Mouse (Mus musculus) MEL (cell line): Measurements from ENCODE around the gene Colq.

Source experiments
- BHLHE40 ChIP-seq: IDR thresholded peaks from 2 replicates; pipeline ENCODE4 v1.6.1; 2012; ENCODE audit warnings: low read depth, mild to moderate bottlenecking, inconsistent platforms, low read length, improper control_type of control experiment, borderline replicate concordance
- CHD1 ChIP-seq: IDR thresholded peaks from 2 replicates; pipeline ENCODE4 v1.6.1; 2012; ENCODE audit warnings: low read depth, mild to moderate bottlenecking, inconsistent platforms, low read length, improper control_type of control experiment
- E2F4 ChIP-seq: IDR thresholded peaks from 2 replicates; pipeline ENCODE4 v1.6.1; 2011; ENCODE audit warnings: low read depth, low read length, improper control_type of control experiment, borderline replicate concordance
- POLR2A ChIP-seq, 2 experiments: IDR thresholded peaks; 2 replicates each; pipeline ENCODE4 v1.6.1; 2011 to 2012; ENCODE audit warnings: low read length in 2 of 2, mild to moderate bottlenecking in 2 of 2, control low read depth in 1 of 2, improper control_type of control experiment in 1 of 2, low read depth in 1 of 2, moderate library complexity in 1 of 2; ENCODE audit not compliant: control insufficient read depth in 1 of 2, insufficient read depth in 1 of 2, poor library complexity in 1 of 2
- TBP ChIP-seq: IDR thresholded peaks from 2 replicates; pipeline ENCODE4 v1.8.0; 2011; ENCODE audit warnings: low read depth, low read length, improper control_type of control experiment
- ZMIZ1 ChIP-seq: IDR thresholded peaks from 2 replicates; pipeline ENCODE4 v1.6.1; 2012; ENCODE audit warnings: low read depth, mild to moderate bottlenecking, inconsistent platforms, low read length, improper control_type of control experiment, moderate library complexity

DNA sequence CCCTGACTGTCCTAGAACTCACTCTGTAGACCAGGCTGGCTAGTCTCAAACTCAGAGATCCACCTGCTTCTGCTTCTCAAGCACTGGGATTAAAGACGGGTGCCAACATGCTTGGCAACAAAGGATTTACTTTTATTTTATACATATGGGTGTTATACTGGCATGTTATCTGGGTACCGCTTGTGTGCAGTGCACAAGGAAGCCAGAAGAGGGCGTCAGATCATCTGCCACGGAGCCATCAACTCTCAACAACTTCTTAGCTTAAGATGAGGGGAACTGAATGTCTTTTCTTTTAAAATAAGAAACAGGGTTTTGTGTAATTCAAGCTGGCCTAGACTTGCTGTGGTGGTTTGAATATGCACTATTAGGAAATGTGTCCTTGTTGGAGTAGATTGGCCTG is 20.8 kb upstream of the Colq start:
- TF ChIP-seq POLR2A (IDR thresholded peaks at IDR 0.05; ENCODE audit: control insufficient read depth in 1 of 2, insufficient read depth in 1 of 2, low read depth in 1 of 2, low read length in 2 of 2, poor library complexity in 1 of 2), result no peak
- TF ChIP-seq TBP, result no peak
- TF ChIP-seq E2F4, result no peak
- no peak for TF ChIP-seq ZMIZ1
- no peak for TF ChIP-seq CHD1
- TF ChIP-seq BHLHE40, result no peak
